8 mouse cellular contexts compared by ENCODE assay signal in genomic region chr11:78031389-78031788, GRCm38 (mm10). TPM values are rescaled to one million over a fixed set of nuclear protein-coding genes. Genes with fewer than 3 reads are reported as not detected.
DNase-seq lines count a peak whose midpoint lies in the region; ATAC-seq and TF ChIP-seq lines count a peak whose summit lies in the region.

No protein-coding gene starts in this region.

- H3K36me3 ChIP-seq in liver, embryonic 11.5 days (ENCODE audit: control insufficient read depth, insufficient read depth, low read length) = peaks cover 27% of the 10 kb centered on the region
- peaks cover 14% of the 10 kb centered on the region; the same call in 1 of the 2 replicates for H3K36me3 ChIP-seq in intestine, embryonic 16.5 days (ENCODE audit: control insufficient read depth, insufficient read depth, low read length)
- H3K36me3 ChIP-seq in neural tube, embryonic 12.5 days = peaks cover 43% of the 10 kb centered on the region

- peak overlapping the region; percentile 84 for H3K9ac ChIP-seq in liver, embryonic 11.5 days (ENCODE audit: low read depth, low read length)
- H3K9ac ChIP-seq in intestine, embryonic 16.5 days (ENCODE audit: low read depth, low read length) = peak overlapping the region; percentile 85; the same call in 1 of the 2 replicates
- H3K9ac ChIP-seq in neural tube, embryonic 12.5 days = peak overlapping the region; percentile 80; the same call in 1 of the 2 replicates

- peaks cover 35% of the 10 kb centered on the region for H3K4me1 ChIP-seq in liver, embryonic 11.5 days (replicated peaks; ENCODE audit: control insufficient read depth, insufficient read depth, low read length)
- H3K4me1 ChIP-seq in embryonic fibroblast, embryonic 13.5 days (ENCODE audit: control insufficient read depth, insufficient read depth, low read length) = peaks cover 4% of the 10 kb centered on the region
- peaks cover 11% of the 10 kb centered on the region for H3K4me1 ChIP-seq in intestine, embryonic 16.5 days (ENCODE audit: control insufficient read depth, insufficient read depth, low read length)
- peaks cover 22% of the 10 kb centered on the region for H3K4me1 ChIP-seq in neural tube, embryonic 12.5 days

- peak; percentile 42 for DNase-seq in liver, embryonic 11.5 days (ENCODE audit: low spot score)
- DNase-seq in liver = no peak
- no peak for DNase-seq in cerebellum, postnatal 25 days
- no peak for DNase-seq in gastrocnemius, postnatal 25 days
- no peak for DNase-seq in right cerebral cortex, postnatal 36 days (ENCODE audit: low spot score in 2 of 2)

- H3K27me3 ChIP-seq in liver, embryonic 11.5 days (replicated peaks; ENCODE audit: control insufficient read depth, insufficient read depth, low read length) = no peaks in the 10 kb centered on the region
- no peaks in the 10 kb centered on the region for H3K27me3 ChIP-seq in intestine, embryonic 16.5 days (replicated peaks; ENCODE audit: control insufficient read depth, insufficient read depth, low read length)
- no peaks in the 10 kb centered on the region for H3K27me3 ChIP-seq in neural tube, embryonic 12.5 days (replicated peaks)

- H3K9me3 ChIP-seq in liver, embryonic 11.5 days (ENCODE audit: control insufficient read depth, low read length) = no peaks in the 10 kb centered on the region
- no peaks in the 10 kb centered on the region for H3K9me3 ChIP-seq in intestine, embryonic 16.5 days (ENCODE audit: control insufficient read depth, low read length)
- no peaks in the 10 kb centered on the region for H3K9me3 ChIP-seq in neural tube, embryonic 12.5 days

- peak overlapping the region; percentile 79 for H3K4me3 ChIP-seq in liver, embryonic 11.5 days (ENCODE audit: low read depth, low read length)
- no peak overlapping the region for H3K4me3 ChIP-seq in embryonic fibroblast, embryonic 13.5 days (ENCODE audit: insufficient read depth, low read length)
- peak overlapping the region; percentile 73; the same call in 1 of the 2 replicates for H3K4me3 ChIP-seq in intestine, embryonic 16.5 days (ENCODE audit: low read length)
- no peak overlapping the region for H3K4me3 ChIP-seq in neural tube, embryonic 12.5 days

- 35% methylated on average over 6 of the region's 6 CpGs for WGBS in liver, embryonic 11.5 days
- WGBS in intestine, embryonic 16.5 days = 36% methylated on average over 6 of the region's 6 CpGs
- WGBS in neural tube, embryonic 12.5 days = 38% methylated on average over 6 of the region's 6 CpGs

- TF ChIP-seq POLR2A in embryonic fibroblast, embryonic 13.5 days (IDR thresholded peaks at IDR 0.05; ENCODE audit: low read depth, low read length) = no peak

- peak overlapping the region; percentile 89 for H3K27ac ChIP-seq in liver, embryonic 11.5 days (ENCODE audit: low read depth, low read length)
- peak overlapping the region; percentile 9; the same call in 1 of the 2 replicates for H3K27ac ChIP-seq in embryonic fibroblast, embryonic 13.5 days (ENCODE audit: insufficient read depth, low read length)
- no peak overlapping the region for H3K27ac ChIP-seq in intestine, embryonic 16.5 days (ENCODE audit: low read length)
- no peak overlapping the region for H3K27ac ChIP-seq in neural tube, embryonic 12.5 days

- H3K4me2 ChIP-seq in liver, embryonic 11.5 days = peak overlapping the region; percentile 98
- peak overlapping the region; percentile 94 for H3K4me2 ChIP-seq in intestine, embryonic 16.5 days (ENCODE audit: low read depth, low read length)
- peak overlapping the region; percentile 89 for H3K4me2 ChIP-seq in neural tube, embryonic 12.5 days (replicated peaks)

- ATAC-seq in liver, embryonic 11.5 days (replicated peaks; ENCODE audit: low FRiP score) = peak; percentile 1; the same call in 1 of the 2 replicates
- no peak; the same call in 1 of the 2 replicates for ATAC-seq in intestine, embryonic 16.5 days
- ATAC-seq in neural tube, embryonic 12.5 days (ENCODE audit: low FRiP score, low read depth) = no peak

- no peak for TF ChIP-seq CTCF in embryonic fibroblast, embryonic 13.5 days (IDR thresholded peaks at IDR 0.05; ENCODE audit: borderline replicate concordance, insufficient read depth, low read length)

RNA-seq across cellular contexts. Expression of gene Dhrs13, which starts 0.7 kb away (rescaled TPM):
- polyA plus RNA-seq in liver, embryonic 11.5 days (2014; fragmentation: Nextera tagmentation; extraction: Ambion mirVana) = 23.8 and 24.9 TPM in 2 replicates
- 5.7 and 8.3 TPM in 2 replicates for polyA plus RNA-seq in embryonic fibroblast, embryonic 13.5 days (2011; ENCODE audit: insufficient read length, low read depth, missing spikeins)
- 14.2 and 16.9 TPM in 2 replicates for polyA plus RNA-seq in intestine, embryonic 16.5 days (2015; fragmentation: Nextera tagmentation; extraction: Ambion mirVana)
- 24.5 and 29.0 TPM in 2 replicates for polyA plus RNA-seq in neural tube, embryonic 12.5 days (2016; fragmentation: Nextera tagmentation; extraction: Ambion mirVana)
- 1 to 10 TPM in 1 of 2 experiments, under 1 TPM in 1; 0.59 to 1.1 TPM for total RNA-seq in gastrocnemius, postnatal 25 days (2021)

RNA-seq across cellular contexts. Expression of gene Flot2, which starts 6.3 kb away (rescaled TPM):
- 44.8 TPM in 2 replicates for polyA plus RNA-seq in liver, embryonic 11.5 days (2014; fragmentation: Nextera tagmentation; extraction: Ambion mirVana)
- polyA plus RNA-seq in embryonic fibroblast, embryonic 13.5 days (2011; ENCODE audit: insufficient read length, low read depth, missing spikeins) = 70.0 and 71.3 TPM in 2 replicates
- 37.8 and 40.9 TPM in 2 replicates for polyA plus RNA-seq in intestine, embryonic 16.5 days (2015; fragmentation: Nextera tagmentation; extraction: Ambion mirVana)
- 74.8 and 81.0 TPM in 2 replicates for polyA plus RNA-seq in neural tube, embryonic 12.5 days (2016; fragmentation: Nextera tagmentation; extraction: Ambion mirVana)
- 10 to 100 TPM; 54.8 to 55.7 TPM for total RNA-seq in gastrocnemius, postnatal 25 days (2021)

RNA-seq across cellular contexts. Expression of gene Eral1, which starts 48.8 kb away (rescaled TPM):
- polyA plus RNA-seq in liver, embryonic 11.5 days (2014; fragmentation: Nextera tagmentation; extraction: Ambion mirVana) = 39.0 and 40.8 TPM in 2 replicates
- polyA plus RNA-seq in embryonic fibroblast, embryonic 13.5 days (2011; ENCODE audit: insufficient read length, low read depth, missing spikeins) = 17.0 and 18.5 TPM in 2 replicates
- polyA plus RNA-seq in intestine, embryonic 16.5 days (2015; fragmentation: Nextera tagmentation; extraction: Ambion mirVana) = 29.2 and 31.2 TPM in 2 replicates
- 29.7 and 32.4 TPM in 2 replicates for polyA plus RNA-seq in neural tube, embryonic 12.5 days (2016; fragmentation: Nextera tagmentation; extraction: Ambion mirVana)
- 10 to 100 TPM; 19.3 to 20.6 TPM for total RNA-seq in gastrocnemius, postnatal 25 days (2021)

RNA-seq across cellular contexts. Expression of gene Phf12, which starts 48.8 kb away (rescaled TPM):
- 17.0 and 18.6 TPM in 2 replicates for polyA plus RNA-seq in liver, embryonic 11.5 days (2014; fragmentation: Nextera tagmentation; extraction: Ambion mirVana)
- 39.4 and 47.4 TPM in 2 replicates for polyA plus RNA-seq in embryonic fibroblast, embryonic 13.5 days (2011; ENCODE audit: insufficient read length, low read depth, missing spikeins)
- polyA plus RNA-seq in intestine, embryonic 16.5 days (2015; fragmentation: Nextera tagmentation; extraction: Ambion mirVana) = 9.4 and 9.5 TPM in 2 replicates
- polyA plus RNA-seq in neural tube, embryonic 12.5 days (2016; fragmentation: Nextera tagmentation; extraction: Ambion mirVana) = 29.5 and 29.7 TPM in 2 replicates
- 10 to 100 TPM; 14.2 to 18.2 TPM for total RNA-seq in gastrocnemius, postnatal 25 days (2021)

Comparison
In these comparisons a context has a peak if more than half of its experiments do, and no peak if none do; other contexts are left out.
1. H3K27ac ChIP-seq: peak in liver, embryonic 11.5 days (single experiment) and embryonic fibroblast, embryonic 13.5 days (single experiment); none in intestine, embryonic 16.5 days (single experiment) and neural tube, embryonic 12.5 days (single experiment).
2. H3K4me3 ChIP-seq: peak in liver, embryonic 11.5 days (single experiment) and intestine, embryonic 16.5 days (single experiment); none in embryonic fibroblast, embryonic 13.5 days (single experiment) and neural tube, embryonic 12.5 days (single experiment).
3. Peak in every context shown above with its lines, with median percentiles within 50 percentile points of each other: H3K4me2 ChIP-seq and H3K9ac ChIP-seq.